Mouse (Mus musculus) heart, adult 2 months (tissue): Measurements from ENCODE around the gene Celf1.

Experiments
- CTCF ChIP-seq: fragments of 200-600 bp; IDR thresholded peaks from 2 replicates; pipeline ENCODE4 v1.8.1; 2022; ENCODE audit warnings: antibody characterized with exemption, mild to moderate bottlenecking, moderate library complexity
- POLR2A ChIP-seq: fragments of 200-500 bp; IDR thresholded peaks from 2 replicates; pipeline ENCODE4 v1.6.1; 2011; ENCODE audit warnings: mild to moderate bottlenecking, low read depth, low read length, control low read depth; ENCODE audit not compliant: insufficient read depth

- TF ChIP-seq CTCF (no peak), POLR2A (no peak)
Observed at GRCm38 (mm10) chr2:90931829-90932228, 8.4 kb upstream of the Celf1 start.
